ENCODE assay signal across 8 mouse cellular contexts in the genomic region with DNA sequence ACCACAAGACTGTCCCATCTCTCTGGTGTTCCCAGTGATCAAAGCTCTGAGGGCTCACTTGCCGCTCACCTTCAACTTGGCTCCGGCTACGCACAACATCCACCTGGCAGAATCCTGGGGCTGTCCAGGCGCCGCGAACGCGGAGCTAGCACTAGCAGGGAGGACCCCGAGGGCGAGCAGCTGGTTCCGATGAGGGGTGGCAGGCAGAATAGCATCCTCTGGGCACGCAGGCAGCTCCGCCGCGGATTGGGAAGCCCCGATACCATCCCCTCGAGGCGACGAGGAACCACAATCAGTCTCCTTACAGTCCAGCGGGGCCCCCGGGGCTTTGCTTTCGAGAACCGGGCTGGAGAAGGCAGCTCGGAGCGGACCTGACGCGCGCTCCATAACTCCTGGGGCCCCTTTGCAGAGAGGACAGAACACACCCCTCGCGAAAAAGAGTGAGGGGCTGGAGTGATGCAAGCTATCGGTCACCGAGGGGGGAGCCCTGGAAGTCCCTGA. TPM values are rescaled to one million over a fixed set of nuclear protein-coding genes. Genes with fewer than 3 reads are reported as not detected.
DNase-seq lines count a peak whose midpoint lies in the region; ATAC-seq and TF ChIP-seq lines count a peak whose summit lies in the region.

No protein-coding gene starts in this region.

- no peak for TF ChIP-seq CTCF in C2C12 (IDR thresholded peaks at IDR 0.05; ENCODE audit: control insufficient read depth, insufficient read depth, insufficient read length)

- H3K9me3 ChIP-seq in embryonic facial prominence, embryonic 15.5 days (replicated peaks), result no peaks in the 10 kb centered on the region
- no peaks in the 10 kb centered on the region for H3K9me3 ChIP-seq in heart, embryonic 12.5 days (replicated peaks)

- peak overlapping the region; percentile 85; the same call in 1 of the 2 replicates for H3K27ac ChIP-seq in embryonic facial prominence, embryonic 15.5 days (replicated peaks)
- peak overlapping the region; percentile 93 for H3K27ac ChIP-seq in heart, embryonic 12.5 days (ENCODE audit: poor library complexity, severe bottlenecking)

- no peaks in the 10 kb centered on the region for H3K36me3 ChIP-seq in C2C12 (ENCODE audit: control insufficient read depth, insufficient read depth)
- H3K36me3 ChIP-seq in embryonic facial prominence, embryonic 15.5 days, result no peaks in the 10 kb centered on the region
- H3K36me3 ChIP-seq in heart, embryonic 12.5 days, result no peaks in the 10 kb centered on the region

- peak; percentile 66 for DNase-seq in adrenal gland, postnatal 14 days
- peak; percentile 67 for DNase-seq in kidney, postnatal 10 days
- DNase-seq in lung, postnatal 10 days, result peak; percentile 53
- DNase-seq in retina, embryonic 14.5 days (ENCODE audit: low spot score), result peak; percentile 51
- DNase-seq in thymus, postnatal 4 days, result peak; percentile 72

- peaks cover 67% of the 10 kb centered on the region for H3K79me2 ChIP-seq in C2C12 (ENCODE audit: control insufficient read depth, insufficient read depth)

- H3K27me3 ChIP-seq in C2C12 (ENCODE audit: control insufficient read depth, insufficient read depth, insufficient read length), result no peaks in the 10 kb centered on the region
- H3K27me3 ChIP-seq in embryonic facial prominence, embryonic 15.5 days, result peaks cover 24% of the 10 kb centered on the region
- 0 out of 2 replicates have a peak, but pooled peaks cover 4% of the 10 kb centered on the region for H3K27me3 ChIP-seq in heart, embryonic 12.5 days (replicated peaks)

- peak overlapping the region; percentile 99 for H3K4me2 ChIP-seq in embryonic facial prominence, embryonic 15.5 days (replicated peaks)
- peak overlapping the region; percentile 97 for H3K4me2 ChIP-seq in heart, embryonic 12.5 days

- WGBS in embryonic facial prominence, embryonic 15.5 days, result 2% methylated on average over 32 of the region's 32 CpGs
- 2% methylated on average over 32 of the region's 32 CpGs for WGBS in heart, embryonic 12.5 days

- peak overlapping the region; percentile 81 for H3ac ChIP-seq in C2C12 (ENCODE audit: control insufficient read depth, insufficient read length, low read depth)

- ATAC-seq in embryonic facial prominence, embryonic 15.5 days (ENCODE audit: insufficient number of reproducible peaks, low FRiP score, low TSS enrichment, low read depth), result no peak
- no peak for ATAC-seq in heart, embryonic 12.5 days (ENCODE audit: insufficient number of reproducible peaks, low FRiP score)

- H3K4me3 ChIP-seq in C2C12 (ENCODE audit: insufficient read depth, poor library complexity, severe bottlenecking), result peak overlapping the region; percentile 84
- peak overlapping the region; percentile 93 for H3K4me3 ChIP-seq in embryonic facial prominence, embryonic 15.5 days (replicated peaks)
- H3K4me3 ChIP-seq in heart, embryonic 12.5 days, result peak overlapping the region; percentile 85

- H3K4me1 ChIP-seq in embryonic facial prominence, embryonic 15.5 days, result peaks cover 33% of the 10 kb centered on the region
- H3K4me1 ChIP-seq in heart, embryonic 12.5 days (replicated peaks), result peaks cover 18% of the 10 kb centered on the region

- peak overlapping the region; percentile 79 for H3K9ac ChIP-seq in embryonic facial prominence, embryonic 15.5 days
- H3K9ac ChIP-seq in heart, embryonic 12.5 days, result peak overlapping the region; percentile 93

- H3K79me3 ChIP-seq in C2C12 (ENCODE audit: low read depth), result peaks cover 55% of the 10 kb centered on the region

TF ChIP-seq in C2C12, 6 proteins besides CTCF, POLR2A, EP300 and RAD21:
- TF ChIP-seq CEBPB (IDR thresholded peaks at IDR 0.05; ENCODE audit: low read depth) (no peak), MYOG (IDR thresholded peaks at IDR 0.05; ENCODE audit: control insufficient read depth, extremely low read depth, insufficient read length) (no peak), USF1 (IDR thresholded peaks at IDR 0.05; ENCODE audit: low read depth) (no peak), MYOD1 (IDR thresholded peaks at IDR 0.05; ENCODE audit: control insufficient read depth, insufficient read length, low read depth) (no peak), MAX (IDR thresholded peaks at IDR 0.05) (no peak), FOSL1 (IDR thresholded peaks at IDR 0.05; ENCODE audit: insufficient read depth, low read length, poor library complexity, severe bottlenecking) (no peak)

RNA-seq across cellular contexts. Expression of a gene that starts 1.9 kb away (rescaled TPM):
- 43.9 TPM for polyA plus RNA-seq in C2C12 (2012; fragmentation: generic; extraction: Trizol)
- 83.1 and 95.0 TPM in 2 replicates for total RNA-seq in adrenal gland, postnatal 14 days (2021)
- polyA plus RNA-seq in embryonic facial prominence, embryonic 15.5 days (2015; fragmentation: Nextera tagmentation; extraction: Ambion mirVana), result 72.7 and 78.0 TPM in 2 replicates
- polyA plus RNA-seq in heart, embryonic 12.5 days (2016; fragmentation: Nextera tagmentation; extraction: Ambion mirVana), result 81.0 and 85.4 TPM in 2 replicates
